Mouse (Mus musculus): ENCODE results near the gene Inhbb.

DNA sequence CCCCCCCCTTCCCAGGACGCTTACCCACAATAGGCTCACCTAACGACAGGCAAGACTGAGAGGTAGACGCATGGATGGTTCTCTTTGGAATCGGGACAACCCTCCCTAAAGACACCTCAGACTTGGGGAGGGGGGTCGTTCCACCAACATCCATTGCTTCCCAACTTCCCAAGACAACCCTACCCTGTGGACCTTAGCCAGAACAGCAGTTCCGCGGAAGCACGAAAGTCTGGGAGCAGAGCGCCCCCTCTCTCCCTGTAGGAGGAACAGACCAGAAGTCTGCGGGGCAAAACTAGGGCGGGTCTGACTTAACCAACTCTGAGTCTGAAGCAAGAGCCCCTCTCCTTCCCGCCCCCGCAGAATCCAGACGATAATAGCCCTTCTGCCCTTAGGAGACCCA, 1.5 kb upstream of the Inhbb start:
- TF ChIP-seq CTCF (IDR thresholded peaks at IDR 0.05; ENCODE audit: insufficient read depth, low read length) (peak; percentile 62), POLR2A (IDR thresholded peaks at IDR 0.05; ENCODE audit: borderline replicate concordance, extremely low read depth, low read depth, low read length) (no peak)

Data from lung, adult 2 months (tissue).